Mouse (Mus musculus) mesoderm, embryonic 11.5 days (tissue): Measurements from ENCODE around the gene Dlat.
A peak's percentile ranks its signal among the peaks of the same experiment; 100 is the strongest.
"Not testable (repeated sequence)": the region's sequence is repeated elsewhere in the genome, so short reads cannot be mapped to it uniquely, and the experiment has no call there.

Experiments
- DNase-seq: peaks from one replicate; pipeline ENCODE4 v3.0.0-alpha.2; 2012; ENCODE audit warnings: low read depth, low spot score

Dlat gene

GRCm38 (mm10) chr9:50660431-50660830, 851 bp upstream of the Dlat start:
- peak; percentile 19 for DNase-seq

- DNase-seq, result no peak
These were observed 615 bp downstream of the Dlat start for GRCm38 (mm10) chr9:50658941-50659388.

GRCm38 (mm10) chr9:50658391-50658790, 1.2 kb downstream of the Dlat start:
- no peak for DNase-seq

- no peak for DNase-seq
These were observed 9.1 kb downstream of the Dlat start for GRCm38 (mm10) chr9:50650503-50650902.

- no peak for DNase-seq
These were observed 12.7 kb downstream of the Dlat start for GRCm38 (mm10) chr9:50646826-50647370.

GRCm38 (mm10) chr9:50634270-50634669, 25.3 kb downstream of the Dlat start:
- DNase-seq, result no peak

GRCm38 (mm10) chr9:50633059-50633458, 26.5 kb downstream of the Dlat start:
- DNase-seq, result peak; percentile 28

GRCm38 (mm10) chr9:50632016-50632688, 27.4 kb downstream of the Dlat start:
- no peak for DNase-seq

GRCm38 (mm10) chr9:50630903-50631302, 28.7 kb downstream of the Dlat start:
- DNase-seq, result not testable (repeated sequence)

GRCm38 (mm10) chr9:50617794-50618330, 41.7 kb downstream of the Dlat start:
- no peak for DNase-seq

- DNase-seq, result peak; percentile 95
These were observed 42.6 kb downstream of the Dlat start, which contains the start of the genes Pih1d2 and Nkapd1 for GRCm38 (mm10) chr9:50616766-50617603. Gene Pih1d2 (plus strand): TSS chr9:50617321. Gene Nkapd1 (minus strand): TSS chr9:50617464.

- DNase-seq, result no peak
These were observed 43.4 kb downstream of the Dlat start for GRCm38 (mm10) chr9:50616161-50616560.

GRCm38 (mm10) chr9:50612115-50612514, 47.5 kb downstream of the Dlat start:
- no peak for DNase-seq

- no peak for DNase-seq
These were observed 55.2 kb downstream of the Dlat start for GRCm38 (mm10) chr9:50604338-50604737.

- DNase-seq, result no peak
These were observed 55.6 kb downstream of the Dlat start for GRCm38 (mm10) chr9:50603998-50604324.

- peak; percentile 97 for DNase-seq
These were observed 56.2 kb downstream of the Dlat start, which contains the start of the genes Sdhd and Timm8b for GRCm38 (mm10) chr9:50603189-50603997. Gene Sdhd (minus strand): TSS chr9:50603812. Gene Timm8b (plus strand): TSS chr9:50603910.

- DNase-seq, result no peak
These were observed 57.3 kb downstream of the Dlat start for GRCm38 (mm10) chr9:50602055-50602845.

GRCm38 (mm10) chr9:50601536-50601935, 58.0 kb downstream of the Dlat start:
- DNase-seq, result no peak

GRCm38 (mm10) chr9:50596973-50597372, 62.6 kb downstream of the Dlat start:
- DNase-seq, result no peak

- DNase-seq, result no peak
These were observed 64.7 kb downstream of the Dlat start for GRCm38 (mm10) chr9:50594794-50595417.
